Mouse (Mus musculus): Measurements from ENCODE around the gene Tmem135.

Tmem135 gene

GRCm38 (mm10) chr7:89253317-89253716 is 150.7 kb downstream of the Tmem135 start:
- DNase-seq (ENCODE audit: low spot score in 2 of 2) = no peak

- DNase-seq (ENCODE audit: low spot score in 2 of 2) = no peak
Measured at GRCm38 (mm10) chr7:89251880-89252453, 152.1 kb downstream of the Tmem135 start.

- no peak for DNase-seq (ENCODE audit: low spot score in 2 of 2)
Measured at GRCm38 (mm10) chr7:89248135-89248850, 155.7 kb downstream of the Tmem135 start.

- DNase-seq (ENCODE audit: low spot score in 2 of 2) = no peak
Measured at GRCm38 (mm10) chr7:89247012-89247710, 156.9 kb downstream of the Tmem135 start.

GRCm38 (mm10) chr7:89242565-89242964 is 161.5 kb downstream of the Tmem135 start:
- DNase-seq (ENCODE audit: low spot score in 2 of 2) = no peak

GRCm38 (mm10) chr7:89242143-89242542 is 161.9 kb downstream of the Tmem135 start:
- DNase-seq (ENCODE audit: low spot score in 2 of 2) = no peak

GRCm38 (mm10) chr7:89239592-89239991 is 164.4 kb downstream of the Tmem135 start:
- no peak for DNase-seq (ENCODE audit: low spot score in 2 of 2)

GRCm38 (mm10) chr7:89236592-89236991 is 167.4 kb downstream of the Tmem135 start:
- DNase-seq (ENCODE audit: low spot score in 2 of 2) = no peak

GRCm38 (mm10) chr7:89235974-89236507 is 168.0 kb downstream of the Tmem135 start:
- DNase-seq (ENCODE audit: low spot score in 2 of 2) = no peak

- DNase-seq (ENCODE audit: low spot score in 2 of 2) = no peak
Measured at GRCm38 (mm10) chr7:89232499-89233145, 171.4 kb downstream of the Tmem135 start.

GRCm38 (mm10) chr7:89231200-89231790 is 172.7 kb downstream of the Tmem135 start:
- no peak for DNase-seq (ENCODE audit: low spot score in 2 of 2)

GRCm38 (mm10) chr7:89222609-89223008 is 181.4 kb downstream of the Tmem135 start:
- DNase-seq (ENCODE audit: low spot score in 2 of 2) = no peak

- DNase-seq (ENCODE audit: low spot score in 2 of 2) = no peak
Measured at GRCm38 (mm10) chr7:89216628-89217027, 187.4 kb downstream of the Tmem135 start.

GRCm38 (mm10) chr7:89216118-89216517 is 187.9 kb downstream of the Tmem135 start:
- DNase-seq (ENCODE audit: low spot score in 2 of 2) = no peak

- DNase-seq (ENCODE audit: low spot score in 2 of 2) = no peak
Measured at GRCm38 (mm10) chr7:89215714-89216113, 188.3 kb downstream of the Tmem135 start.

- DNase-seq (ENCODE audit: low spot score in 2 of 2) = no peak
Measured at GRCm38 (mm10) chr7:89210506-89210905, 193.5 kb downstream of the Tmem135 start.

- no peak for DNase-seq (ENCODE audit: low spot score in 2 of 2)
Measured at GRCm38 (mm10) chr7:89206165-89206564, 197.9 kb downstream of the Tmem135 start.

- no peak for DNase-seq (ENCODE audit: low spot score in 2 of 2)
Measured at GRCm38 (mm10) chr7:89205402-89205801, 198.6 kb downstream of the Tmem135 start.

- no peak for DNase-seq (ENCODE audit: low spot score in 2 of 2)
Measured at GRCm38 (mm10) chr7:89203144-89203543, 200.9 kb downstream of the Tmem135 start.

GRCm38 (mm10) chr7:89201954-89202353 is 202.1 kb downstream of the Tmem135 start:
- no peak for DNase-seq (ENCODE audit: low spot score in 2 of 2)

- no peak for DNase-seq (ENCODE audit: low spot score in 2 of 2)
Measured at GRCm38 (mm10) chr7:89198499-89198898, 205.5 kb downstream of the Tmem135 start.

- DNase-seq (ENCODE audit: low spot score in 2 of 2) = no peak
Measured at GRCm38 (mm10) chr7:89193459-89193858, 210.6 kb downstream of the Tmem135 start.
